Mouse (Mus musculus): Measurements from ENCODE around the gene Phox2b.

Phox2b gene

DNA sequence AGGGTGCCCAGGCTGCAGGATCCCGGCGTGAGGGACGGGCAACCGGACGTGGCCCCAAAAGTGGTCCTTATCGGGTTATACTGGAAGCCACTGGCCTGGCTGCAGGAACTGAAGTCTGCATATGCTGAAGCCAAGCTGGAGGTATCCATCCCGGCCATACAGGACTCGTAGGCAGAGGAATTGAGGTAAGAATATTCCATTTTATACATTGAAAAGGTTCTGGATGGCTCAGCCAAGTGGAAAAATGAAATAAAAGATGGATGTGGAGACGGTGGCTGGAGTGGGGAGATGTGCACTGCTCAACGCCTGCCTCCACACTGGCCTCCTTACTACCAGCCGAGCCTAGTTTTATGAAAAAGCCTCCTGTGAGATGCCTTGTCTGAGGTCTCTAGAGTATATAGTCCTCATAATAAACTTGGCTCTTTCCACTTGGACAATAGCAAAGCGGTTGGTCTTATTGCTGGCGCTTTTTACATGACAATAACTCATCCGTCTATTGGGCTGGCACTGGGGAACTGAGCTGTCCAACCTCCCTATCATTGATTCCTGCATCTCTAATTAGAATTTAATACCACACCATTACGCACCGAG, at the start of gene Phox2b:
Gene Phox2b, minus strand, starts transcription at position 569 of the 591 bp plus-strand sequence.
- DNase-seq: no peak

DNA sequence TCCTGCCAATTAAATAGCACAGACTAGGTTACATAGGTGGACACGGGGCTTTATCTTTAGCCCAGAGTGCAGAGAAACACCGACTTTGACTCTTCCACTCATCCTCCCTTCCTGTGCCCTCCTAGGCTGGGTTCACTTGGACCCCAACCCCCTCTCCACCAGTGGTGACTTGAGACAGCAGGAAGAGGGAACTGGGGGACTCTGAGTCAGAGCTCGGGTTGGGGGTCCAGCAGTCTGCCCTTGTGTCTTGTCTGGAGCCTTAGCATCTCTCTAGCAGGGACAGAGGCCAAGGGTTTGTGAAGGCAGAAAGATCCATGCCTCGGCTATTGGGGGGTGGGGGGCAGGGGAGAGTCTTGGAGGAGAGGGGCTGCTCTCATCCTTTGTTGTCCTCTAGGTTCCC, 43.5 kb upstream of the Phox2b start:
- DNase-seq: no peak

DNA sequence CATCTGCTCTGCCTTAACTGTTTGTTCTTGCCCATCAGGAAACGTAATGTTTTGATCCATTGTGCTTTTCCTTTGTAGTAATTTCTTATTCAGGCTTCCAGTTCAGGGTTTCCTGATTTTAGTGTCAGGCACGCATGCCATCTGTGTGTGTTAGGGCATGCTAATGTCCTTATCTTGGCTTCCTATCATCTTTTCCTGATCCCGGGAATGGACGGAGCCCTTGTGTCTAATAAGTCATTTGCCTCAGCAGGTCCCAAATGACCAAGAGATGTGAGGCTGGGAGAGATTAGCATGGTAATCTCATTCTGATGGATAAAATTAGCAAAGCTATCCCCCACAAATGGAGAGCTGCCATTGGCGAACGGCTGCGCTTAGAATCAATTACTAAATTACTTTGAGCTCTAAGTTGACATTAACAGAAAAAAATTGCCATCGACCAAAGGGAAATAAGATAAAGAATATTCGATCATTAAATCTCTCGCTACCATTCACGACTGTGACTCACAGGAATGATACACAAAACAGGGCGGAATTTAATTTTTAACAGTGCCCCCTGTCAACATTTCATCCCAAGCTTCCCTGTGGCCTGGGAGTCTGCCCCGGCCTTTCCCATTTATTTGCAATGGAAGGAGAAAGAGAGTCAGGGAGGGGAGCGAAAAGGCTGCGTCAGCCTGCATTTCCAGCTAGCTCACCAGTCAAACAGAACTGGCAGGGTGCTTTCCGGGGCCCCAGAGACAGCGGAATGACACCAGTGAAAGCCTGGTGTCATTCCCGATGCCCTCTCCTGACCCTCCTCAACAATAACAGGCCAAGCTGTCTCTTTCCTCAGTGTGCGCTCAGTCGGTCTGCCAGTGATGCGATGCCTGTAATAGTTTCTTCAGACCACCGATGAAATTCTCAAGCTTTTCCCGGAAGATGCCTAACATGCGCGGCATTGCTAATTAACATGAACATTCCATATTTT, 40.2 kb upstream of the Phox2b start:
- no peak for DNase-seq

DNA sequence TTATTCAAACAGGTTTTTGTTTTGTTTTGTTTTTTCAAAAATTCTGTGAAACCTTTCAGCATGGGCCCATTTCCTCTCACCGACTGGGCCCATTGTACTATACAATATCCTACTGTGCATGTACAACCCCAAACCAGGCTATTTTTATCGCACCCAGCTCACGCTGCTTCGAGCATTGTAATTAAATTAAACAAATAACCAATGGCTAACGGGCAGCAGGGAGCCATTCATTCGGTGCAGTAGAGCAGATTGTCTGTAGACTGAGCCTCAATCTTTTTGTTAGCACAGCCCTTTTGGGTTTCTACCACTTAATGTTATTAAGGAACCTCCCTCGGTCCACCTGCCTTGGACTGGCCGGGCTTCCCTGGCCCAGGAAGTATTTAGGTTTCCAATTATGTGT, 39.5 kb upstream of the Phox2b start:
- DNase-seq: no peak

DNA sequence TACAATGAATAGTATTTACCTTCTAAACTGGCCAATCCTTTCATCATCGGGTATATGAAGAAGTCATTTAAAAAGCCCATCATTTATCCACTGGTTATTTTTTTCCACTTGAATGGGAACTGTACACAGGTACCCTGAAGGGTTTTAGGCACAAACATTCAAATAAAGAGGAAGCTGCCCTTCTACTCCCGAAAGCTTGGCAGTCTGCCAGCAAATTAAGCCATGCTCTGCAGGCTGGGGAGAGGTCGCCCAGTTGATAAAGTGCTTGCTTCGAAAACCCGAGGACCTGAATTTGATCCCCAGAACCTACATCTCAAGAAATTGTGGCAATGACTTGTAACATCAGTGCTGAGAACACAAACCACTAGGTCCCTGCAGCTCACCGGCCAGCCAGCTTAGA, 35.6 kb upstream of the Phox2b start:
- DNase-seq: no peak

DNA sequence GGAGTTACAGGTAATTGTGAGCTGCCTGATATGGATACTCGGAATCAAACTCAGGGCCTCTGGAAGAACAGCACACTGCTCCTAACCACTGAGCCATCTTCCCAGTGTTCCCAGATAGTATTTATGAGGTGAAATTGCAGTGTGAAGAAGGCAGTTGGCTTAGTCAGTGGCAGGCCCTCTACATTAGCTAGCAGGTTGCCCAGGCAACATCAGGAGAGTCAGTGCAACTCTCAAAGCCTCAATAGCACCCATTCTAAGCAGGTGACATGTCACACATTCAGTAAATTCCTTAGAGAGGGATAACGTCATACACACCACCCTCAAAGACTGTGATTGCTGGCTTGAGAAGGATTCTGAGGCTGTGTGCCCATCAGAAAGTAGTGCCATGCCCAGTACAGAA, 32.6 kb upstream of the Phox2b start:
- no peak for DNase-seq

DNA sequence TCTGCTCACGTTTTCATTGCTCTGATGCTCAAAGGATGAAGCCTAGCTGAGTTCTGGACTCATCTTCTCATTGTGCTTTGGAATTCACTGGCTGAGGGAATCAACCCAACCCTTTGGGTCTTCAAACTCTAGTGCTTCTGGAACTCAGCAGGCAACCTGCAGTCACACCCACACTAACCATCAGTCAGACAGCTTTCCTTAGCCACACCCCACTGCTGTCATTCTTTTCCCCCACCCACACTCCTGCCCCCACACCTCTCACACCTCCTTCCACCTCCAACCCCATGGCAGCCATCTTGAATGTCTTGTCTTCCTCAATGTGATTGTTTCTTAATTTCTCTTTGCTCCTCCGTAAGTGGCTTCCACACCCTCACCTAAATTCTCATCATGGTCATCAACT, 7.2 kb upstream of the Phox2b start:
- DNase-seq: no peak

DNA sequence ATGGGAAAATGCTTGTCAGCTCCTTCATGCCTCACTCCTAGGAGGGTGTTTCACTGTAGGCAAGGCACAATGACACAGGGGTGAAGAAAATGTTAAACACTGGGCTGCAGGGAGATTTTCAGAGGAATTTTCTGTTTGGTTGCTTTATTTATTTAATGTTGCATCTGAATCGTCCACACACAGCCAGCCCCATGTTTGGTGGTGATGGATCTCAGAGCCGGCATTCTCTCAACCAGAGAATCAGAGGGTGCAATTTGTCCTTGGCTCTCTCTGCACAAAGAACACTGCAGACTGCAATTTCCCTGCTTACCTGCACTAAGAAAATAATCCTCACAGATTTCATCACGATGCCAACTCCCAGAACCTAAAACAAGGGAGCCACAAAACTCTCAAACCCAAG, 3.9 kb upstream of the Phox2b start:
- no peak for DNase-seq

DNA sequence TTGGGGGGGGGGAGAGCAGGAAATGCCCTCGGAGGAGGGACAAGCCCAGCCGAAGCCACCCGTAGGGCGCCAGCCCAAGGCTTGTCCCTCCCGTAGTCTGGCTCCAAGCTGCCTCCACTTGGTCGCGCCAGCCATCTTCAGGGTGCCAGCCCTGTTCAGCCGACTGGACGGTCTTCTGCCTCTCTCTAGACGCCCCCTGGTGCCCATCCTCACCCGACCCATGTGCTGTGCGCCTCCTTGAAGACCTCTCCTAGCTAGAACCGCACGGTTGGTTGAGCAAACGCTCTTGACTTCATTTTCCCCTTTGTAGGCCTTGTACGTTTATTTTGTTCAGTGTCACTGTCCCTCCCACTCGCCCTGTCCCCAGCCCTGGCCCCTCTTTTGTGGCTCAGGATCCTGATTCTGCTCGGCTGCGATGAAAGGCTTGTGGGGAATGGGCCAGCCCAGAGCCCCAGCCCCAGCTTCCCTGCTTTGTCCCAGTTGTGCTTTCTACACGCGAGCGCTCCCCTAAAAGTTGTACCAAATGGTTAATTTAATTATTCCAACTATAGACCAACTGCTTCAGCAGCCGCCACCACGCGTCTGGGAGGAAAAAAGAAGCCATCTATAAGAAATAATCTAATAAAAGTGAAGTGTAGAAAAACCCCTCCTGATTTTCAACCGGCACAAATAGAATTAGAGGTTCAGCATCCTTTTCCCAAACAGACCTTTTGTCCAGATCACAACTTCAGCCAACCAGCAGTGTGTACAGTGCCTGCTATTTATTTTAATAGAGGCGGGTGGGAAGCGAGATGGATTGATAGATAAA, 2.9 kb upstream of the Phox2b start:
- no peak for DNase-seq

DNA sequence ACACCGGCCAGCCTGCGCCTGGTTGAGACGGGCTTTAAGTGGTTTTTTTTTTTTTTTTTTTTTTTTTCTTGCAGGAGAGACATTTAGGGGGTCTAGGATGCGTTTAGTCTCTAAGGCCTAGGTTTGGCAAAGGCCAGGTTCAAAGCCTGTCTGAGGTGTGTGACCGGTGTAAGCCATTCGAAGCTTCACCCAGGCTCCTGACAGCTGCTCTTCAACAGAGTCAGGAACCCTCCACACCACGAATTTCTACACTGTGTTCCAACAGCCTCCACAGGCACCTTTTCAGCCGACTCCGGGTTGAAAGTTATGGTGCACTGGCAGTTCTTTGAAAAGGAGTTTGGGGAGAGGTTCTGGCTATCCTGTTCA, 2.3 kb upstream of the Phox2b start:
- no peak for DNase-seq

DNA sequence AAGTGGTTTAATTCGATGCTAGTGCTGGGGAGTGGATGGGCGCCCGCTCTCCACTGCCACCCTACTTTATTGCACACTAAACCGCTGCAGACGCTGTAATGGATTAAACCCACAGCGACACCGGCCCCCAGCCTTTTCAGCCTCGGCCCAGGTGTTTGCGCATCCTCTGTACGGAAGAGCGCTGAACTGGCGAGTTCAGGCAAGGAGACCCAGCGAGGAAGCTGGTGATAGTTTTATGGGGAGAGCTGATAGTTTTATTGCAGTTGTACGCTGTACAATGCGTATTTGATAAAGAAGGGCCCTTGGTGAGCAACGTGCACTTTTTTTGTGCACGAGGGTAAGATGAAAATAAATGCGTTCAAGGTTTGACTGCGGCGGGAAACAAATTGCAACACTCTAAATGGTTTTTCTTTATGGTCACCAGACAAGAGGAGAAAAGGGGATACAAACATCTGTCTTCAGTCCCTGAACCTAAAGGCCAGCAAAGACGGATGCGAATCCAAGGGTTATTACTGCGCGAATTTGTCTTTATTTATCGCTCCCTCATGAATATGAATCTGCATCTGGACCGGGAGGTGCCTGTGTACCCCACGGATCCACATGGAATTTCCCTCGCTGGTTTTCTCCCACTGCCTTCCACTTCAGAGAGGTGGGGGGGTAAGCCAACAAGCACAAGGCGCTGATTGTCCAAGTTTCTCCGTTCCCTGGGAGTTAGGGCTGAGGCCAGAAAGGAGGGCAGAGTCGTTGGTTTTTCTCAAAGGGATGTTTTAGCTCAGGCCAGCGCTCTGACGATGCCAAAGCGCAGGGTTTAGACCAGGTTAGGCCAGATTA, 1.7 kb upstream of the Phox2b start:
- DNase-seq: no peak

DNA sequence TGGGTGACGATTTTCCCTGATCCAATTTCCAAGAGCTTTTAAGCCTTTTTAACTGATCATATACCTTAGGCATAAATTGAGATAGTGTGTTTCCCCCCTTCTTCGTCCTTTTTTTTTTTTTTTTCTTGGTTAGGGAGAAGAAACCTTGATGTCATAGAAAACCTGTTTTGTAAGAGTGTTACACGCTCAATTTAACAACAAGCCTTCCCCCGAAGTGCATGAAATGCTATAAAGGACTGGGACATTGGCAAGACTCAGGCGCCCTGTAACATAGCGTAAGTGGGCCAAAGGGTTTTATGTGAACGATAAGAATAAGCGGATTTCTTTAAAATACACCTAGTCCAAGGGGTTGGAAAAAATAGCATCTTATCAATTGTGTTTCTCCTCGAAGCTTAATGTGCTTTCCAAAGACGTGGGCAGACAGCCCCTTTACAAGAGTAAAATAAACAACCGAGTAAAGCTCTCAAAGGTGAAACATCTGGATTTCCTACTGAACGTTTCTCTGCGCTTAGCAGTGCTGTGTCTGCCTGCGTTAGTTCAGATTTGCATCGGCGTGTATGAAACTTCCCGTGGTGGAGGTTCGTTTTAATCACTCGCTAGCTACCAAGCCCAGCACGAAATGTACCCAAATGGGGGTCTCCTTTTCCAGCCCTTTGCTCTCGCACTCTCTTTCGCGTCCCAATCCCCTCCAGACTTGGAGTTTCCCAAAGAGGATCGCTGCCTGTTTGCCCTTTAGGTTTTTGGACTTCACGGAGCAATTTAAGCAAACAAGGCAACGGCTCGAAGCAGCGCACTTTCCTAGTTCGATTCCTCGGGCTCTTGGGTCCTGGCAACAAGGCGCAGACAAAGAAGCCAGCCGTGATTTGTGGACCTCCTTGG, 531 bp upstream of the Phox2b start:
- DNase-seq: no peak

DNA sequence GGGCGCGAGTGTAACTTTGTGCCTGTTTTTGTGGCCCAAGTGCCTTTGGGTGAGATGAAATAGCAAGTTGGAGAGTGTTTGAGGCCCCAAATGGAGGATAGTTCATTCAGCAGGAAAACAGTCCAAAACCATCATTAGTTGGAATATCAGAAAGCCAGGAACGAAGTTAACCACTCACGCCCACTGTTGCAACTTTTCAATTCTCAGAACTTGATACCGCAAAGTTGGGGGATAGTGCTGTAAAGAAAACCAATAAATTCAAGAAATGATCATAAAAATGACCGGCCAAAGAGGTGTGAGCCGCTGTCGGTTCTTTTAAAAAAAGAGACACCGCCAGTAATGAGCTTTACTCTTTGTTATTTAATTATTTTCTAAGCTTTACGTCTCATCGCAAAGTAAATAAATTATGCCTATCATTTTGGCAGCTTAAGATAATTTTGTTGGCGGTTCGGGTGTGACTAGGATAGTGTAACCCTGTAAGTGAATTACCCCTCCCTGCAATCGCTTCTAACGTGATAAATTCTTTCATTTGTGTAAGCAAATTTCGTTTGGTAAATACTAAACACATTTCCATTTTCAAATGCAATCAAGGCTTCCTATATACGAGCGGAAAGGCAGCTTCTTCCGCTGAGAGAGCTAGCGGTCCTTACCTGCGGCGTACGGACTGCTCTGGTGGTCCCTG, 909 bp downstream of the Phox2b start:
- DNase-seq: no peak

DNA sequence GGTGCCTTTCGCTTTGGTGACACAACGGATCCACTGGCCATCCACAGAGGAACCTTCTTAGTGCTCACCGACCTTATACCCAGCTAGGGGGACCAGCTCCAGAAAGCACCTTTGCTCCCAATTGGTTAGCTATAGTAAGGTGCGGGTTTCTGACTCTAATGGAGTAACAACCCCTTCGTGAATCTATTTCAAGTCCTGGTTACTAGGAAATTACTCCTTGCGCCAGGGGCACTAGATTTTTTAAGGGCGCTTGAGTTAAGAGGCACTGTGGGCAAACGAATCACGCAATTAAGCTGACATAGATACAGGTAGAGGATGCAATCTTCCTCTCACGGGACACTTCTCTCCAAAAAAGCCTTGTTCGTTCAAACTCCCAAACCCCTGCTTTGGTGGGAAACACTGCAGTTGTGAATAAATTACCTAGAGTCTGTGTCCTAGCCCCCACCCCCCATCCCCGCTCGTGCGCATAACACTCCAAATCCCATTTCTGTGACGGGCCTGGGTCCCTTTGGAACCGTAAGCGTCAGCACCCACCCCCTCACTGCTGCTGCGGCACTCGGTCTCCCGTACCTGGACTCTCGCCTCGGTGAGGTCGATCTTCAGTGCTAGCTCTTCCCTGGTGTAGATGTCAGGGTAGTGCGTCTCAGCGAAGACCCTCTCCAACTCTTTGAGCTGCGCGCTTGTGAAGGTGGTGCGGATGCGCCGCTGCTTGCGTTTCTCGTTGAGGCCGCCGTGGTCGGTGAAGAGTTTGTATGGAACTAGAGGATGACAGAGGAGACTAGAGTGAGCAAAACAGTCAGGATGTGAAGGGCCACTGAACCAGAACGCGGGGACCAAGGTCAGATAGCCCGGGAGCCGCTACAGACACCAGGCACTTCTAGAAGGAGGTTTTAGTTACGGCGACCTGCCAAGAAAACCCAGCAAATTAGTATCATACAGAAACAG, 1.7 kb downstream of the Phox2b start:
- no peak for DNase-seq

DNA sequence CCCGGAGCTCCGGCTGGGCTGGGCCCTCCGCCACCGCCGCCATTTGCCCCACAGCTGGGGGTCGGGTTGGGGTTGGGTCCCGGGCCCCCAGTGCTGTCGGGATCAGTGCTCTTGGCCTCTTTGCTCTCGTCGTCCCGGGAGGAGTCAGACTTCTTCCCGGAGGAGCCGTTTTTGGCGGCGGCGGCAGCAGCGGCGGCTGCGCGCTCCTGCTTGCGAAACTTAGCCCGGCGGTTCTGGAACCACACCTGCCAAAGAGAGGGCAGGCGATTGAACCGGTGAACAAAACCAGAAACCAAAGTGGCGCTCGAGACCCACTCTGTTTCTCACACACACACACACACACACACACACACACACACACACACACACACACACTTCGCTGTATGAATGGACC, 2.7 kb downstream of the Phox2b start:
- DNase-seq: no peak

DNA sequence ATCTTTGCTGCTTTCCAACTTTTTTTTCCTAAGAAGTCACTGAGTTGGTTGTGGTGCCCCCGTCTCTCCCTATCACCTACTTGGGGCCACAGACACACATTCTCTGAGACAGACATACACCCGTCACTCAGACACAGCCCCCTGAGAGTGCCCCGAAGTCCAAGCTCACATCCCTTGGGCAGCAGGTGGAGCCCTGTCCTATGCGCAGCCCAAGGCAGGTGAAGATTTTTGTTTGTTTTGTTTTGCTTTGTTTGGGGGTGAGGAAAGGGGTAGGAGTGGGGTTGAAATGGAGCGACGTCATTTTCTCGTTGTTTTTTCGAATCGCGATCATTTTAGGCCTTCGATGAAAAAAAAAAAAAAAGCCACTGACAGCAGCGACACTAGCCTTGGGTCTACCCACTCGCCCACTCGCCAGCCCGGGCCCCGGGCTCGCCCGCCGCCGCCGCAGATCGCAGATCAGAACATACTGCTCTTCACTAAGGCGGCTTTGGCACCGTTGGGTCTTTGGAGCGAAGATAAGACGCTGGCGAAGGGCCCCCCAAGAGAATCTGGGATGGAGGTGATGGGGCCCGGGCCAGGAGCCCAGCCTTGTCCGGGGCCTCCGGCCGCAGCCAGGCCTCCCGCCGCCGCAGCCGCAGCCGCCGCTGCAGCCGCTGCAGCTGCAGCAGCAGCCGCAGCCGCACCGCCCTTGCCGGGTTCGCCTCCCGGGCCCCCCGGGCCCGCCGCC, 3.3 kb downstream of the Phox2b start:
- no peak for DNase-seq

DNA sequence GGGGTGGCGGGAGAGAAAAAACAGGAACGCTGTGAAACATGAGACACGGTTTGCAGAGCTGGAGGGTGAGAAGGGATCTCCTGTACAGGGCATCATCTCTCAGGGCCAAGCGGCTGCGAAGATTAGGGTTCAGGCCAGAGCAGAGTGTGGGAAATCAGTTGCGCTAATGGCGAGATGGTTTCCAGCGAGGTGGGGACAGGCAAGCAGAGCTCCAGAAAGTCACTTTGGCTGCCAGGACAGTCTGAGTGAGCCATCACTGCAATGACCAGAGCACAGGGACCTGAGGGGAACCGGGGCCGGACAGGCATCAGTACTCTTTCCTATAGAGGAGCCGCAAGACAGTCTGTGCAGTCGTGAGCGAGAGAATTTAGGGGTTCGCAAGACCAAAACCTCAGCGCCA, 3.9 kb downstream of the Phox2b start:
- DNase-seq: no peak

DNA sequence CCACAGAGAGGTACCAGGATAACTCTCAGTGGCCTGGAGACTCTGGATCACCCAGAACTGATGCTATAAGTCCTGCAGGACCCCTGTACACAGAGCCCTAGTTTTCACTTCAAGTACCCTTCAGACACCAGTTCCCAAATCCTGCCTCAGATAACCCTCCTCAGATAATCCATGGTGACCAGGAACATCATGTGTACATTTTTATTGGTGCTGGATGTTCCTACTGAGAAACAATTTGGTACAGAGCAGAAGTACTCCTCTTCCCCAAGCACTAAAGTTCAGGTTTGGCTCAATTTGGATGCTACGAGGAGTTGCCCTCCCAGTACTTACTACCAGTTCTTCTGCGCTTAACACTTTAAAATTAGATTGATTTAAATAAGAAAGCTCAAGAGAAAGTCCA, 5.1 kb downstream of the Phox2b start:
- DNase-seq: no peak

DNA sequence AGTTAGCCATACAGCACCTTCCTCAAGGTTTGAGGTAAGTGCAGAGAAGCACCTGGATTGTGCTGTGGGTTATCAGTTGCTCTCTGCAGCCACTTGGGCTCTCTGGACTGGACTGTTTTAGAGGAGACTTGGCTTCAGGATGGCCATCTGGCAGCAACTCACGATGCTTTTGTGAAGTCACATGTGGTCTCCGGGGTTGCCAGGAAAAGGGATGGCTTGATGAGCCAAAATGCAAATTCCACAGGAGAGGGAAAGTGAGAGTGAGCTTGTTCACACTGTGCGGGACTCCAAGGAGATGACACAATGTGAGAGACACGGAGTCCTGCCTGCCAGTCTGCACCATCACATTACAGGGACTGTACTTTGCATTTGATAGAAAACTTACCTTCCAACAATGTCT, 7.3 kb downstream of the Phox2b start:
- no peak for DNase-seq

All from cerebellum, adult 9-10 months (tissue).